Mouse (Mus musculus) layer of hippocampus, adult 2 months (tissue): ENCODE data around the gene Gm8797. TPM values are rescaled to one million over a fixed set of nuclear protein-coding genes. Genes with fewer than 3 reads are reported as not detected.
"Not testable (repeated sequence)": the region's sequence is repeated elsewhere in the genome, so short reads cannot be mapped to it uniquely, and the experiment has no call there.

Source experiments
- DNase-seq, 2 experiments: peaks; one replicate each; pipeline ENCODE4 v3.0.0; 2022; ENCODE audit warnings: low spot score in 2 of 2
- H3K27ac ChIP-seq: fragments of 200-600 bp; 2 replicates; pipeline ENCODE4 v1.8.1; 2022
- H3K4me3 ChIP-seq: fragments of 200-600 bp; 2 replicates; pipeline ENCODE4 v1.8.1; 2022; ENCODE audit warnings: mild to moderate bottlenecking
- CTCF ChIP-seq: fragments of 200-600 bp; conservative IDR thresholded peaks from 2 replicates; pipeline ENCODE4 v1.8.1; 2022; ENCODE audit warnings: antibody characterized with exemption, mild to moderate bottlenecking, moderate library complexity
- long read RNA-seq, 2 experiments: library from polyadenylated mRNA; stranded (forward); transcript quantifications; one replicate each; pipeline ENCODE4 v2.0.0; 2021; ENCODE audit warnings: borderline mapping rate in 2 of 2
- total RNA-seq, 2 experiments: library from RNA; stranded (reverse); gene quantifications; 2 replicates each; pipeline ENCODE4 v1.2.3; 2021

Gene Gm8797
- total RNA-seq, result 10 to 100 TPM in 1 of 2 experiments, 1 to 10 TPM in 1; 5.8 to 16.2 TPM
- long read RNA-seq, experiment 1, transcript Gm8797-201 (1 exons, 490 nt), result major isoform, 6 of 6 reads
- long read RNA-seq, experiment 1, partial matches to known transcripts, result 0 of 6 reads
- long read RNA-seq, experiment 1, other reads (novel, unspliced or antisense), result 0 of 6 reads
- long read RNA-seq, experiment 2, transcript Gm8797-201 (1 exons, 490 nt), result major isoform, 8 of 8 reads
- long read RNA-seq, experiment 2, partial matches to known transcripts, result 0 of 8 reads
- long read RNA-seq, experiment 2, other reads (novel, unspliced or antisense), result 0 of 8 reads

DNA sequence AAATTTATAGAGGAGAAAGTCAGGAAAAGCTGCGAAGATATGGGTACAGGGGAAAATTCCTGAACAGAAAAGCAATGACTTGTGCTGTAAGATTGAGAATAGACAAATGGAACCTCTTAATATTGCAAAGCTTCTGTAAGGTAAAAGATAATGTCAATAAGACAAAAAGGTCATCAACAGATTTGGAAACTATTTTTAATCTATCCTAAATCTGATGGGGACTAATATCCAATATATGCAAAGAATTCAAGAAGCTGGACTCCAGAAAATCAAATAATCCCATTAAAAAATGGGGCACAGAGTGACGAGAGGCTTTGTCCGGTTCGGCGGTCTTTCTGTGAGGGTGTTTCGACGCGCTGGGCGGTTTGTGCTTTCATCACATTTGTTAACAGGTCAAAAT, at the start of gene Gm8797:
TSS of gene Gm8797 (plus strand) at position 301 of the 400 bp plus-strand sequence.
- not testable (repeated sequence) for DNase-seq, H3K4me3 ChIP-seq, H3K27ac ChIP-seq

DNA sequence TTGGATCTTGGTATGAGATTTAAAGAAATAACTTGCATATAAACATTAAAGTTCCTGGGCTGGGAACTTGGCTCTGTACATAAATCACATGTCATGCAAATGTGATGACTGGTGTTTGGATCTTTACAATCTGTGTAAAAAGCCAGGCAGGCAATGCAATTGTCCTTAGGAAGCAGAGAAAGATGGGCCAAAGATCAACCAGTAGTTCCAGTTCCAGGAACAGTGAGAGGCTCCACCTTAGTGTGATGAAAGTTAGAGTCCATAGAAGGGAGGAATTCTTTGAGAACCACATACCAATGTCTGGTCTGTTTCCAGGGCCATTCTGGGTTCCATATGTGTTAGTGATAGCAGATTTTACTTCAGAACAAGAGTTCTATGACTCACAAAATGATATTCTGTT, 36.1 kb upstream of the Gm8797 start:
- TF ChIP-seq CTCF, result no peak
- Histone ChIP-seq H3K27ac (no peak overlapping the region), H3K4me3 (no peak overlapping the region)
- no peak for DNase-seq

DNA sequence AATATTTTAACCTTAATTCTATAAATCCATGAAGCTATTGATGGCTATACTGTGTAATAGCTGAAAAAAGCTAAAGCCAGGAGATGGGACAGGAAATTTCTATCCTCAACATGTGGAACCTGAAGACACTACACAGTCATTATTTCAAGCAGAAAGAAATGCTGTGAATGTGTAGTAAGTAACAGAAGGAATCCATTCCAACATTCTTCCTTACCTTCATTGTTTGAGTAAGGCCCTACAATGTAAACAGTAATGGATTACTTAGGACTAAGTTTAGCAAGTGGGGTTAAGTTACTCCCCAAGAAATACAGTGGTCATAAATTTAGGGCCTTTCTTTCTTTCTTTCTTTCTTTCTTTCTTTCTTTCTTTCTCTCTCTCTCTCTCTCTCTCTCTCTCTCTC, 17.7 kb upstream of the Gm8797 start:
- H3K27ac ChIP-seq, result no peak overlapping the region
- DNase-seq, result no peak
- no peak for TF ChIP-seq CTCF
- H3K4me3 ChIP-seq, result no peak overlapping the region

DNA sequence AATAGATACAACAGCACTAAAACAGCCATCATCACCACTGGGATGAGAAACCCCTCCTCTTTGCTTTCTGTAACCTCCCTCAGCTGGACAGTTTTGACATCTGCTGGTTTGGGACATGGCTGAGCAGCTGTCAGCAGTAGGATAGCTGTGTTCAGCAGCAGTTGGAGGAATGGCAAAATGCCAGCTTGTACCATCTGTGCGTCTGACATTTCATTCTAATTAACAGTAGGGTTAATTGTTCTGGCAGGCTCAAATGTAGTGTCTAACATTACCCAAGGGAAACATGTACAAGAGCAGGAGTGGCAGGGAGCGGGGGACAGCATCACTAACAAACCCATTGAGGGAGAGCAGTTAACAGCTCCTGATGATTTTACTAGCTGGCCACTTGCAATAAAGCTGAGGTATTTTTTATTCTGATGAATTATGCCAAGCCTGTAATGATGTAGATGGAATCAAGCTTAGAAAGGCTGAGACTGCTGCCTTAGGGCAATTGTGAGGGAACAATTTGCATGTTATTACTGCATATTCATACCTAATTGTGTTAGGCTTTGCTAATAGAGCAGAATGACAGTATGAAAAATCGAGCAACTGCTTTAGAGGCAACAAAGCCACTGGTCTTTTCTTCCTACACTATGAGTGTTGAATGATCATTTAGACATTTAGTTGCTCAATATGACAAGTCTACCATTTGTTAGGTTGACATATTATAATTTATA, 4.3 kb downstream of the Gm8797 start:
- no peak overlapping the region for H3K4me3 ChIP-seq
- DNase-seq, result peak; percentile 55 to 60
- no peak overlapping the region for H3K27ac ChIP-seq
- TF ChIP-seq CTCF, result no peak

DNA sequence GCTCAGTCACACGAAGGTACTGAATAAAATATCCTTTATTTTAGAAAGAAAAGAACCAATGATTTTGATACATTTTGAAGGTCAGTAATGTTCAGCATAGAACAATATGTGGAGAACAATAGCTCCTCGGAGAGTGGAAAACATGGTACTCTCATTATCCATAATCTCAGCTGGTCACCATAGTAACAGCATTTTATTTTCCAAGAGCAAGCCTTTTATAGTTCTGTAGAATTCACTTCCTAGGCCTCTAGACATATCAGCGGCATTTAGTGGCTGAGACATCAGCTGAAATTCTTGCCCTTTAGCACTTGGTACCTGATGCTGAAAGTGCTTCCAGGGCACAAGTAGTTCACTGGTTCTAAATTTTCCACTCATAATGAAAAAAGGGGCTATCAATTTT, 15.7 kb downstream of the Gm8797 start:
- TF ChIP-seq CTCF, result no peak
- Histone ChIP-seq H3K4me3 (no peak overlapping the region), H3K27ac (no peak overlapping the region)
- DNase-seq, result no peak

DNA sequence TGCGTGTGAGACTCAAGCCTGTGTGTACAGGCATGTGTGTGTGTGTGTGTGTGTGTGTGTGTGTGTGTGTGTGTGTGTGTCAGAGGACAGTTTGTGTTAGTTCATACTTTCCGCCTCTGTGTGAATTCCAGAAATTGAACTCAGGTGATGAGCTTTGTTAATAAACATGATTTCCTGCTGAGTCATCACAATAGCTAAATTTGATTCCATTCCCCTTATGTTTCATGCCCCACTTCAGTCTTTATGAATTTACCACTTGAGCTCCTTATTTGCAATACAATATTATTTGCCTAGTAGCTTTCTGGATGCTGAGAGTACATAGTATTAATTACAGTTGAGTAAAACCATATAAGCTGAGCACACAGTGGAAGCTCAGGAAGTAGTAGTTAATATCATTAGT, 26.3 kb downstream of the Gm8797 start:
- no peak for DNase-seq
- no peak for TF ChIP-seq CTCF
- H3K27ac ChIP-seq, result no peak overlapping the region
- H3K4me3 ChIP-seq, result no peak overlapping the region
